Mouse (Mus musculus): ENCODE data around the gene Marc2. TPM values are rescaled to one million over a fixed set of nuclear protein-coding genes. Genes with fewer than 3 reads are reported as not detected.

Marc2 gene
- polyA plus RNA-seq (2012; fragmentation: generic; extraction: Trizol): 100 to 1,000 TPM; 107 to 142 TPM

DNA sequence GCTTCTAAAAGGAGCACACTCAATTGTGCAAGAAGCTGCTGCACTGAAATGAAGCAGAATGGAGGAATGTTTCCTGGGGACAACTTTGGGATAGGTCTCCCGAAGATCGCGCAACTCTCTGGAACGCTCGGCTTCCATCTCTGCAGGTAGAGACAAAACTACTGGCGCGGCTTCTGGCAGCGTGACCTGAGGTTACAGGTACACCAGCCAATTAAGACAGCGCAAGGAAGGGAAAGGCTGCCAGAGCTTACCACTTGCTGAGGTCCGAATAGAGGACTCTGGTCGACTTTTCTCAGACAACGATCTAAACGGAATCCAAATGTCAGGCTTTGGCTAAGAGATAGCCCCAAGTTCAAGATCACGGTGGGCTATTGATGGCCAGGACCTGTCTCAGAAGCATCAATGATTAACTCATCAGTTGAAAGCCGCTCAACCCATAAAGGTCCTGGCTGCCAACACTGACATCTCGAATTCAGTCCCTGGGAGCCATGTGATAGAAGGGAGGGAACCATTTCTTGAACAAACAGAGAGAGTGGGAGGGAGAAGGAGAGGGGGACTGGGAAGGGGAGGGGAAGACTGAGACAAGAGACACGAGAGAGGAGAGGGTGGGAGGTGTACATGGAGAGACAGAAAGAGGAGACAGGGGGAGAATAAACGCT lies at the start of gene Marc2:
Gene Marc2, minus strand, starts transcription at position 360 of the 659 bp plus-strand sequence.

DNA sequence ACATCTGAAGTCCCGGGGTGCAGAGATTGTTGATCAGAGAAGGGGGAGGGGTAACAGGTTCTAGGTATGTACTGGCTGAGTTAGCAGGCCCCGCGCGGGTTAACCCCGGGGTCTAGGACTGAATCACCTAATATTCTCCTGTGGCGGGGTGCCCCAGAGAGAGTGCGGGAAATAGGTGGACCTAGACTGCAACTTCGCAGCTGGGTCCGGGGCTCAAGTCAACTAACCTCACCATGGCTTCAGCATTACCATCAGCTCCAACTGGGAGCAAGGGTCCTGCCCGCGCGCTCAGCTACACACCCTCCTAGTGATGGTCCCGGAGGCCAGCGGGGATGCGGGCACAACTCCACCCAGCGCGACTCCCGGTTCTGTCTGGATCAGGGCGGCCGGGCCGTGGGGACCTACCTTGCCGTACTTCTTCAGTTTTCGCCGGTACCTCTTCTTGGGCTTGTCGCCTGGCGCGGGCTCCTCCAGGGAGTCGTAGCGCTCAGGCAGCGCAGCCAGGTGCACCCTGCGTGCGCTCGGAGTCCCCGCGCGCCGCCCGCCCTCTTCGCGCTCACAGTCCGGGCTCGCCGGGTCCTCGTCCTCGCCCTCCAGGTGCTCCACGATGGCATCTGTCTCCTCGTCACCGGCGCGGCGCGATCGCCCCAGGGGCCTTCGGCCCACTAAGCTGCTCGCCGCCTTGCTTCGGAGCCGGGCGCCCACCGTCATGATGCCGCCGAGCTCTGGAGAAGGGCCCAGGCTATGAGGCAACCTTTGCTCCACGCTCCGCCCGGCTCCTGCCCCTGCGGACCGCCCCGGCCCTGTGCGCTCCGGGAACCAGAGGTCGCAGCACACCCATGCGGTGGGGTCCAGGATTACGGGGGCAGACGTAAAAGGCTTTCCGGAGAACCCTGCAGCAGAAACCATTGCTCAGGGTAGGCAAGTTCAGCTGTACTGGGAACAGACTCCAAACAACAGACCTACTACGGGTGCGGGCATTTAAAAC lies 36.3 kb upstream of the Marc2 start, which contains the start of gene C130074G19Rik:
Gene C130074G19Rik, minus strand, starts transcription at position 938 of the 988 bp plus-strand sequence.

DNA sequence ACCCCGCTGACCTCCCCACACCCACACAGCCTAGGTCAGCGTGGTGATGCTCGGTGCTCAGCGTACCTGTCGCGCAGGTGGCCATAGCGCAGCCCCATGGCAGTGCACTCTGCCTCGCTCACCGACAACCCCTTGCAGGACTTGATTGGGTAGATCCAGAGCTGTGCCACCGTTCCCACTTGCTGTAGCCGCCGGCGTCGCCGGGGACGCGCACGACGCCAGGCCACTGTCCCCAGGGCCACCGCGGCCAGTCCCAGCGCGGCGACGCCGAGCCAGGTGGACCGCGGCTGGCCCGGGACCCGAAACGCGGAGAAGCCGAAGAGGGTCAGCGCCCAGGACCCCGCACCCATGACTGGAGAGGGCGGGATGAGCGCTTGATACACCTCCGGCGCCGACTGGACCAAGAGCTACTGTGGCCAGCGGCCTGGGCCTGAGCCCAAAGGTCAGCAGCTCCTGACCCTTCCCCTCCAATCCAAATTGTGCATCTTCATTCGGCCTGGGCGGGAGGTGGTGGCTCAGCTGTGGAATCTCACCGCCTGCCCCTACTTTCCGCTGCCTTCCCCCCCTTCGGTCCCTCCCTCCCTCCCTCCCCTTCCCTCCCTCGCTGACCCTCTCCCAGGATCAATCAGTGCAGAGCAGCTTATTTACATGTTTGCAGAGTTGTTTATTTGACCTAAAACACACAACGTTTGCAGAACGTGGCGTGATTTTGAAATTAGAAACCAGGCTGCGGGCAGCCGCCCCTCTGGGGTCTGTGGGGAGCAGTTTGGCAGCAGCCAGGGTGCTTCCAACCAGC lies 35.3 kb downstream of the Marc2 start, which contains the start of gene Marc1:
Gene Marc1, minus strand, starts transcription at position 534 of the 796 bp plus-strand sequence.

Other genes starting within 250 kb of the Marc2 start
- gene Hlx, start 113.8 kb downstream of the Marc2 start, polyA plus RNA-seq (2012; fragmentation: generic; extraction: Trizol): 10 to 100 TPM; 11.4 to 37.4 TPM
- gene Marc1, start 35.1 kb downstream of the Marc2 start, polyA plus RNA-seq (2012; fragmentation: generic; extraction: Trizol): under 1 TPM in 1 of 2 experiments, not detected in 1; 0.04 TPM
- gene C130074G19Rik, start 36.8 kb upstream of the Marc2 start, polyA plus RNA-seq (2012; fragmentation: generic; extraction: Trizol): not detected
- gene Mark1, start 153.1 kb upstream of the Marc2 start, polyA plus RNA-seq (2012; fragmentation: generic; extraction: Trizol): 1 to 10 TPM in 1 of 2 experiments, under 1 TPM in 1; 0.43 to 5.2 TPM